Mouse (Mus musculus) gastrocnemius, postnatal 14 days (tissue): ENCODE data around the gene Dnajc6. TPM values are rescaled to one million over a fixed set of nuclear protein-coding genes. Genes with fewer than 3 reads are reported as not detected.
A peak's percentile ranks its signal among the peaks of the same experiment; 100 is the strongest.

Source experiments
- DNase-seq: peaks from one replicate; pipeline ENCODE4 v3.0.0; 2021; ENCODE audit warnings: mixed read lengths
- intact Hi-C: fragments of 180-260 bp; cut with DNase I; formaldehyde crosslinking; loops from one replicate; pipeline ENCODE4 v1.15.1; 2025; ENCODE audit warnings: low total_unique reads
- total RNA-seq, 2 experiments: library from RNA; stranded (reverse); gene quantifications; 2 replicates each; pipeline ENCODE4 v1.2.3; 2021

The Dnajc6 gene
- total RNA-seq, 2 experiments from 2014 or later = 0.62 to 0.64 TPM

GRCm38 (mm10) chr4:101504470-101505007 lies 8.1 kb downstream of the Dnajc6 start:
- intact Hi-C loops = no loop called here
- no peak for DNase-seq

GRCm38 (mm10) chr4:101505966-101506365 lies 9.5 kb downstream of the Dnajc6 start:
- intact Hi-C loops = no loop called here
- no peak for DNase-seq

GRCm38 (mm10) chr4:101506372-101506771 lies 9.9 kb downstream of the Dnajc6 start:
- intact Hi-C loops = no loop called here
- DNase-seq = no peak

GRCm38 (mm10) chr4:101507571-101508422 lies 11.3 kb downstream of the Dnajc6 start:
- no peak for DNase-seq
- intact Hi-C loops = no loop called here

GRCm38 (mm10) chr4:101508431-101508830 lies 12.0 kb downstream of the Dnajc6 start:
- intact Hi-C loops = no loop called here
- DNase-seq = no peak

- no peak for DNase-seq
- intact Hi-C loops = no loop called here
These were observed 12.6 kb downstream of the Dnajc6 start for GRCm38 (mm10) chr4:101508851-101509577.

- intact Hi-C loops = no loop called here
These were observed 13.9 kb downstream of the Dnajc6 start for GRCm38 (mm10) chr4:101510111-101510903.

GRCm38 (mm10) chr4:101510904-101511210 lies 14.4 kb downstream of the Dnajc6 start:
- intact Hi-C loops = no loop called here
- DNase-seq = no peak

More at GRCm38 (mm10) chr4:101510111-101510903, 13.9 kb downstream of the Dnajc6 start:
- DNase-seq = no peak

GRCm38 (mm10) chr4:101511768-101512521 lies 15.5 kb downstream of the Dnajc6 start:
- intact Hi-C loops = no loop called here
- DNase-seq = no peak

- DNase-seq = no peak
- intact Hi-C loops = no loop called here
These were observed 16.8 kb downstream of the Dnajc6 start for GRCm38 (mm10) chr4:101513251-101513650.

GRCm38 (mm10) chr4:101515853-101516252 lies 19.4 kb downstream of the Dnajc6 start:
- DNase-seq = no peak
- intact Hi-C loops = no loop called here

- intact Hi-C loops = no loop called here
- DNase-seq = no peak
These were observed 20.2 kb downstream of the Dnajc6 start for GRCm38 (mm10) chr4:101516434-101517168.

- DNase-seq = no peak
- intact Hi-C loops = no loop called here
These were observed 35.5 kb downstream of the Dnajc6 start for GRCm38 (mm10) chr4:101531901-101532300.

GRCm38 (mm10) chr4:101540516-101540915 lies 44.1 kb downstream of the Dnajc6 start:
- intact Hi-C loops = no loop called here
- no peak for DNase-seq

GRCm38 (mm10) chr4:101549958-101550591 lies 53.6 kb downstream of the Dnajc6 start:
- intact Hi-C loops = no loop called here
- peak; percentile 20 for DNase-seq

GRCm38 (mm10) chr4:101550671-101551161 lies 54.3 kb downstream of the Dnajc6 start:
- peak; percentile 51 for DNase-seq
- intact Hi-C loops = no loop called here

- intact Hi-C loops = no loop called here
- DNase-seq = no peak
These were observed 55.0 kb downstream of the Dnajc6 start for GRCm38 (mm10) chr4:101551425-101551824.

- DNase-seq = no peak
- intact Hi-C loops = no loop called here
These were observed 55.9 kb downstream of the Dnajc6 start for GRCm38 (mm10) chr4:101552372-101552771.
